Mouse (Mus musculus): ENCODE data around the gene BC051142. TPM values are rescaled to one million over a fixed set of nuclear protein-coding genes. Genes with fewer than 3 reads are reported as not detected.
A peak's percentile ranks its signal among the peaks of the same experiment; 100 is the strongest.
"Not testable (repeated sequence)": the region's sequence is repeated elsewhere in the genome, so short reads cannot be mapped to it uniquely, and the experiment has no call there.

BC051142 gene
- total RNA-seq, 4 experiments from 2014 or later = not detected

GRCm38 (mm10) chr17:34497726-34498125 is 99.1 kb downstream of the BC051142 start:
- not testable (repeated sequence) for DNase-seq (ENCODE audit: low spot score in 2 of 2)

GRCm38 (mm10) chr17:34507591-34507990 is 109.0 kb downstream of the BC051142 start:
- peak in 1 of 2 experiments; percentile 8 for DNase-seq (ENCODE audit: low spot score in 2 of 2)

Other genes starting within 250 kb of the BC051142 start
- gene H2-DMb1, start 245.7 kb upstream of the BC051142 start, total RNA-seq (2022) = under 1 TPM in 2 of 4 experiments, not detected in 2; 0.19 to 0.81 TPM
- 1 to 10 TPM in 3 of 4 experiments, under 1 TPM in 1; 0.82 to 1.3 (median 1.2) TPM for gene Tap1, start 211.3 kb upstream of the BC051142 start, total RNA-seq (2022)
- 1 to 10 TPM; 1.4 to 2.1 (median 1.7) TPM for gene Psmb9, start 211.1 kb upstream of the BC051142 start, total RNA-seq (2022)
- gene Psmb8, start 201.1 kb upstream of the BC051142 start, total RNA-seq (2022) = 1 to 10 TPM; 2.1 to 4.3 (median 3.4) TPM
- 1 to 10 TPM; 5.1 to 7.6 (median 6.7) TPM for gene Tap2, start 195.3 kb upstream of the BC051142 start, total RNA-seq (2022)
- under 1 TPM in 1 of 4 experiments, not detected in 3; 0.10 TPM for gene H2-Ob, start 159.9 kb upstream of the BC051142 start, total RNA-seq (2022)
- gene H2-Ab1, start 141.1 kb upstream of the BC051142 start, total RNA-seq (2022) = 1 to 10 TPM; 2.3 to 4.7 (median 3.9) TPM
- gene H2-Aa, start 111.0 kb upstream of the BC051142 start, total RNA-seq (2022) = 1 to 10 TPM; 3.1 to 4.1 (median 3.5) TPM
- 1 to 10 TPM; 2.6 to 6.3 (median 3.7) TPM for gene H2-Eb1, start 93.0 kb upstream of the BC051142 start, total RNA-seq (2022)
- gene H2-Eb2, start 73.2 kb upstream of the BC051142 start, total RNA-seq (2022) = not detected
- gene Btnl2, start 44.0 kb upstream of the BC051142 start, total RNA-seq (2022) = under 1 TPM in 2 of 4 experiments, not detected in 2; 0.35 to 0.47 TPM
- not detected for gene Btnl1, start 21.7 kb upstream of the BC051142 start, total RNA-seq (2022)
- gene Btnl4, start 78.5 kb downstream of the BC051142 start, total RNA-seq (2022) = not detected
- gene Btnl6, start 118.5 kb downstream of the BC051142 start, total RNA-seq (2022) = not detected
- 1 to 10 TPM; 4.6 to 8.2 (median 5.7) TPM for gene Notch4, start 165.4 kb downstream of the BC051142 start, total RNA-seq (2022)
- gene Gpsm3, start 191.0 kb downstream of the BC051142 start, total RNA-seq (2022) = 1 to 10 TPM in 1 of 4 experiments, under 1 TPM in 3; 0.53 to 1.8 (median 0.77) TPM
- gene Pbx2, start 192.4 kb downstream of the BC051142 start, total RNA-seq (2022) = 10 to 100 TPM in 3 of 4 experiments, 1 to 10 TPM in 1; 9.1 to 15.4 (median 13.8) TPM
- gene Ager, start 199.0 kb downstream of the BC051142 start, total RNA-seq (2022) = under 1 TPM in 1 of 4 experiments, not detected in 3; 0.19 TPM
- 10 to 100 TPM; 20.2 to 23.9 (median 22.7) TPM for gene Rnf5, start 204.9 kb downstream of the BC051142 start, total RNA-seq (2022)
- 100 to 1,000 TPM in 2 of 4 experiments, 10 to 100 TPM in 2; 89.5 to 104 (median 97.0) TPM for gene Agpat1, start 205.4 kb downstream of the BC051142 start, total RNA-seq (2022)
- 1 to 10 TPM in 3 of 4 experiments, under 1 TPM in 1; 0.77 to 1.4 (median 1.1) TPM for gene Egfl8, start 217.2 kb downstream of the BC051142 start, total RNA-seq (2022)
- 10 to 100 TPM; 38.0 to 40.7 (median 39.9) TPM for gene Ppt2, start 229.7 kb downstream of the BC051142 start, total RNA-seq (2022)
- gene Prrt1, start 230.7 kb downstream of the BC051142 start, total RNA-seq (2022) = under 1 TPM in 3 of 4 experiments, not detected in 1; 0.12 to 0.35 (median 0.25) TPM
- 1 to 10 TPM; 5.3 to 9.4 (median 8.9) TPM for gene Fkbpl, start 245.9 kb downstream of the BC051142 start, total RNA-seq (2022)
- 1 to 10 TPM; 5.4 to 7.6 (median 6.3) TPM for gene Atf6b, start 248.3 kb downstream of the BC051142 start, total RNA-seq (2022)

All from gastrocnemius, adult 8-10 months (tissue).